Comparison of ENCODE assay signal across 24 mouse cellular contexts in the genomic region with DNA sequence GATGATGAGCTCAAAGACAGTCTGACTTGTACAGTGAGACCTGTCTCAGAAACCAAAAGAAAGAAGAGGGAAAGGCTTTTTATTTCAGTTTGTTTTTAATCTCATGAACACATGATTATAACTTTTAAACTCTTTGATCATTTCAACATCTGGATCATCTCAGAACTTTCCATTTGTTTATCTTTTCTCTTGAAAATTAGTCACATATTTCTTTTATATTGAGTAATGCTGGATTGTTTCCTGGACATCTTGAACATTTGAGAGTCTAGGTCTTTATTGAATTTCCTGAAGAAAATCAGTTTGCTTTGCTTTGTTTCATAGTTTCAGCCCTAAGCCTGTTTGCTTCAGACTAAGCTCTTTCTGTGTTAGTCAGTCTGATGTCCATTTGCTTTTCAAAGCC. TPM values are rescaled to one million over a fixed set of nuclear protein-coding genes. Genes with fewer than 3 reads are reported as not detected.
A peak's percentile ranks its signal among the peaks of the same experiment; 100 is the strongest.
DNase-seq lines count a peak whose midpoint lies in the region; ATAC-seq and TF ChIP-seq lines count a peak whose summit lies in the region.
"Had no signal": no experiment of that assay in that cellular context is flagged by ENCODE, and none has a peak within 500 bp of the region (broad histone marks: within the 10 kb centered on the region; RNA-seq: fewer than 3 reads in every experiment).

No protein-coding gene starts in this region.

- no peak for TF ChIP-seq POLR2A in CH12.LX (IDR thresholded peaks at IDR 0.05; ENCODE audit: low read depth, low read length)

- no peak overlapping the region for H3K9ac ChIP-seq in lung, embryonic 14.5 days
- peak overlapping the region; percentile 32; the same call in 1 of the 2 replicates for H3K9ac ChIP-seq in CH12.LX (ENCODE audit: insufficient read depth, low read depth)
- H3K9ac ChIP-seq in embryonic facial prominence, embryonic 15.5 days: no peak overlapping the region
- H3K9ac ChIP-seq in forebrain, postnatal 0 days: no peak overlapping the region
- H3K9ac ChIP-seq: liver, embryonic 13.5 days; midbrain, embryonic 12.5 days had no signal

- TF ChIP-seq EP300 in CH12.LX (IDR thresholded peaks at IDR 0.05; ENCODE audit: low read length): no peak

- H3K4me2 ChIP-seq in lung, embryonic 14.5 days: no peak overlapping the region
- peak overlapping the region; percentile 96 for H3K4me2 ChIP-seq in CH12.LX (ENCODE audit: insufficient read depth, low read depth, poor library complexity, severe bottlenecking)
- no peak overlapping the region for H3K4me2 ChIP-seq in embryonic facial prominence, embryonic 15.5 days (replicated peaks)
- H3K4me2 ChIP-seq in forebrain, postnatal 0 days (ENCODE audit: low read depth): no peak overlapping the region
- H3K4me2 ChIP-seq: liver, embryonic 13.5 days; midbrain, embryonic 12.5 days had no signal

- in situ Hi-C loops in CH12.LX (cut with MboI; ENCODE audit: low pct_ligation_motif_present, low pct_unique_long_range_greater_than_20kb, low sequenced_read_pairs): loop anchor here (5.0 kb wide), 1 partner anchor 36 kb away; no protein-coding TSS in a partner anchor

- TF ChIP-seq CTCF in gastrocnemius, adult 2 months (IDR thresholded peaks at IDR 0.05): no peak
- TF ChIP-seq CTCF in lung, embryonic 14.5 days (IDR thresholded peaks at IDR 0.05; ENCODE audit: low read depth): no peak
- no peak for TF ChIP-seq CTCF in CH12.LX (conservative IDR thresholded peaks at IDR 0.05 in 1 of 2, IDR thresholded peaks at IDR 0.05 in 1 of 2; ENCODE audit: low read depth in 2 of 2, low read length in 2 of 2)
- TF ChIP-seq CTCF in forebrain, postnatal 0 days (IDR thresholded peaks at IDR 0.05; ENCODE audit: low read depth): no peak

- ATAC-seq in lung, embryonic 14.5 days (ENCODE audit: insufficient read depth): no peak
- ATAC-seq in embryonic facial prominence, embryonic 15.5 days (ENCODE audit: insufficient number of reproducible peaks, low FRiP score, low TSS enrichment, low read depth): no peak
- ATAC-seq in forebrain, postnatal 0 days: no peak
- no peak for ATAC-seq in erythroid progenitor cell, adult 5-6 weeks (replicated peaks; ENCODE audit: low FRiP score, poor library complexity, severe bottlenecking)
- ATAC-seq: hindbrain, postnatal 0 days; intestine, postnatal 0 days had no signal

- H3K36me3 ChIP-seq in lung, embryonic 14.5 days (ENCODE audit: insufficient read depth): 0 out of 2 replicates have a peak, but pooled peaks cover 3% of the 10 kb centered on the region
- H3K36me3 ChIP-seq in CH12.LX (replicated peaks in 1 of 2; ENCODE audit: control insufficient read depth in 1 of 2, insufficient read depth in 1 of 2, low read length in 1 of 2): peaks cover 0 to 4% of the 10 kb centered on the region in 2 experiments
- peaks cover 4% of the 10 kb centered on the region; the same call in 1 of the 2 replicates for H3K36me3 ChIP-seq in embryonic facial prominence, embryonic 15.5 days
- no peaks in the 10 kb centered on the region for H3K36me3 ChIP-seq in forebrain, postnatal 0 days (ENCODE audit: insufficient read depth)
- H3K36me3 ChIP-seq: G1E; liver, embryonic 13.5 days; midbrain, embryonic 12.5 days had no signal

- no peaks in the 10 kb centered on the region for H3K27me3 ChIP-seq in lung, embryonic 14.5 days (ENCODE audit: insufficient read depth, low read length)
- H3K27me3 ChIP-seq in CH12.LX (replicated peaks): no peaks in the 10 kb centered on the region
- H3K27me3 ChIP-seq in embryonic facial prominence, embryonic 15.5 days: no peaks in the 10 kb centered on the region
- H3K27me3 ChIP-seq in forebrain, postnatal 0 days (ENCODE audit: insufficient read depth, low read length): no peaks in the 10 kb centered on the region
- H3K27me3 ChIP-seq: liver, embryonic 13.5 days; midbrain, embryonic 12.5 days had no signal

- intact Hi-C loops in gastrocnemius, adult 2 months (cut with DNase I): loop anchor here (5.0 kb wide), 1 partner anchor 36 kb away; no protein-coding TSS in a partner anchor
- intact Hi-C loops in gastrocnemius, postnatal 14 days (cut with DNase I; ENCODE audit: low total_unique reads): no loop called here

- H3K9me3 ChIP-seq in lung, embryonic 14.5 days (ENCODE audit: low read depth, low read length): no peaks in the 10 kb centered on the region
- H3K9me3 ChIP-seq in CH12.LX (replicated peaks; ENCODE audit: low read length): no peaks in the 10 kb centered on the region
- H3K9me3 ChIP-seq in embryonic facial prominence, embryonic 15.5 days (replicated peaks): no peaks in the 10 kb centered on the region
- no peaks in the 10 kb centered on the region for H3K9me3 ChIP-seq in forebrain, postnatal 0 days (ENCODE audit: low read length)
- H3K9me3 ChIP-seq: forebrain, embryonic 10.5 days; G1E; hindbrain, embryonic 10.5 days; liver, embryonic 13.5 days; midbrain, embryonic 12.5 days had no signal

- no peak for TF ChIP-seq RAD21 in CH12.LX (IDR thresholded peaks at IDR 0.05; ENCODE audit: low read depth, low read length)

- dilution Hi-C loops in CH12.LX (cut with MboI; ENCODE audit: extremely low pct_ligation_motif_present, extremely low pct_unique_long_range_greater_than_20kb, low sequenced_read_pairs): no loop called here

- H3K4me3 ChIP-seq in gastrocnemius, adult 2 months: no peak overlapping the region
- no peak overlapping the region for H3K4me3 ChIP-seq in lung, embryonic 14.5 days (ENCODE audit: low read depth, low read length)
- H3K4me3 ChIP-seq in CH12.LX (replicated peaks in 1 of 3; ENCODE audit: low read depth in 2 of 3, low read length in 2 of 3, poor library complexity in 1 of 3): no peak overlapping the region
- no peak overlapping the region for H3K4me3 ChIP-seq in embryonic facial prominence, embryonic 15.5 days (replicated peaks)
- H3K4me3 ChIP-seq in forebrain, postnatal 0 days (ENCODE audit: low read depth, low read length): no peak overlapping the region
- H3K4me3 ChIP-seq: forebrain, embryonic 10.5 days; hindbrain, embryonic 10.5 days; left cerebral cortex, adult 2 months; liver, embryonic 13.5 days; midbrain, embryonic 12.5 days had no signal

- peak overlapping the region; percentile 56 for H3K27ac ChIP-seq in gastrocnemius, adult 2 months
- H3K27ac ChIP-seq in lung, embryonic 14.5 days (ENCODE audit: low read depth): peak overlapping the region; percentile 73
- H3K27ac ChIP-seq in CH12.LX (ENCODE audit: insufficient read depth, low read depth): peak overlapping the region; percentile 50; the same call in 1 of the 2 replicates
- peak overlapping the region; percentile 73; the same call in 1 of the 2 replicates for H3K27ac ChIP-seq in embryonic facial prominence, embryonic 15.5 days (replicated peaks)
- H3K27ac ChIP-seq in forebrain, postnatal 0 days (ENCODE audit: low read depth, low read length): no peak overlapping the region
- H3K27ac ChIP-seq: forebrain, embryonic 10.5 days; hindbrain, embryonic 10.5 days; hindbrain, postnatal 0 days; left cerebral cortex, adult 2 months; liver, embryonic 13.5 days; midbrain, embryonic 12.5 days had no signal

- H3K79me2 ChIP-seq in CH12.LX (replicated peaks; ENCODE audit: control insufficient read depth, extremely low read depth, insufficient read depth, poor library complexity, severe bottlenecking): no peaks in the 10 kb centered on the region

- no peak for DNase-seq in gastrocnemius, adult 2 months
- DNase-seq in gastrocnemius, postnatal 14 days: no peak
- DNase-seq in lung, embryonic 14.5 days: peak; percentile 75
- no peak for DNase-seq in lung, postnatal 36 days
- no peak for DNase-seq in CH12.LX (ENCODE audit: extremely low read depth)
- no peak for DNase-seq in forebrain, postnatal 0 days
- DNase-seq: cerebellum, adult 2 months; cerebellum, postnatal 36 days; gastrocnemius, postnatal 10 days; kidney, postnatal 36 days; layer of hippocampus, adult 9-11 months; liver, embryonic 13.5 days; retina, postnatal 1 day; thymus, postnatal 4 days had no signal

- peaks cover 14% of the 10 kb centered on the region for H3K4me1 ChIP-seq in lung, embryonic 14.5 days (ENCODE audit: insufficient read depth)
- peaks cover 9 to 51% of the 10 kb centered on the region in 2 experiments for H3K4me1 ChIP-seq in CH12.LX (ENCODE audit: control insufficient read depth in 1 of 2, insufficient read depth in 2 of 2)
- H3K4me1 ChIP-seq in embryonic facial prominence, embryonic 15.5 days: peaks cover 17% of the 10 kb centered on the region
- H3K4me1 ChIP-seq in forebrain, postnatal 0 days (ENCODE audit: insufficient read depth): 0 out of 2 replicates have a peak, but pooled peaks cover 5% of the 10 kb centered on the region
- H3K4me1 ChIP-seq: forebrain, embryonic 10.5 days; hindbrain, embryonic 10.5 days had no signal

RNA-seq across cellular contexts. Expression of gene Ubtd2, which starts 33.2 kb away (rescaled TPM):
- total RNA-seq in gastrocnemius, adult 2 months (2021): 10 to 100 TPM in 1 of 2 experiments, 1 to 10 TPM in 1; 9.3 to 12.1 TPM
- 10 to 100 TPM; 18.9 to 21.4 TPM for total RNA-seq in gastrocnemius, postnatal 14 days (2021)
- 57.3 and 65.4 TPM in 2 replicates for polyA plus RNA-seq in lung, embryonic 14.5 days (2014; fragmentation: Nextera tagmentation; extraction: Ambion mirVana)
- total RNA-seq in CH12.LX (2012; rRNA removed) (10.3 and 13.4 TPM in 2 replicates), CH12.LX (2014; rRNA removed) (17.8 and 21.4 TPM in 2 replicates)
- 17.4 and 18.2 TPM in 2 replicates for polyA plus RNA-seq in CH12.LX (2012; ENCODE audit: insufficient read length, low read depth)
- 74.5 and 75.1 TPM in 2 replicates for polyA plus RNA-seq in embryonic facial prominence, embryonic 15.5 days (2015; fragmentation: Nextera tagmentation; extraction: Ambion mirVana)
- 56.1 and 72.0 TPM in 2 replicates for total RNA-seq in forebrain, postnatal 0 days (2014; rRNA removed)
- polyA plus RNA-seq in forebrain, postnatal 0 days (2015; fragmentation: Nextera tagmentation; extraction: Ambion mirVana): 36.0 and 41.6 TPM in 2 replicates
- total RNA-seq in erythroid progenitor cell, adult 5-6 weeks (2015; ENCODE audit: low replicate concordance): not detected in 2 replicates
- 0.26 TPM in 1 of 2 replicates, not detected in the other for total RNA-seq in erythroid progenitor cell, adult 5-6 weeks (2017; ENCODE audit: low replicate concordance)

RNA-seq across cellular contexts. Expression of gene Efcab9, which starts 43.5 kb away (rescaled TPM):
- total RNA-seq in gastrocnemius, adult 2 months (2021): 1 to 10 TPM; 1.0 to 2.0 TPM
- under 1 TPM; 0.47 to 0.70 TPM for total RNA-seq in gastrocnemius, postnatal 14 days (2021)
- polyA plus RNA-seq in lung, embryonic 14.5 days (2014; fragmentation: Nextera tagmentation; extraction: Ambion mirVana): 0.37 TPM in 1 of 2 replicates, not detected in the other
- total RNA-seq in CH12.LX (2012; rRNA removed): 0.25 TPM in 1 of 2 replicates, not detected in the other
- not detected in 2 replicates for total RNA-seq in CH12.LX (2014; rRNA removed)
- polyA plus RNA-seq in CH12.LX (2012; ENCODE audit: insufficient read length, low read depth): 1.1 and 1.5 TPM in 2 replicates
- polyA plus RNA-seq in embryonic facial prominence, embryonic 15.5 days (2015; fragmentation: Nextera tagmentation; extraction: Ambion mirVana): 0.29 TPM in 1 of 2 replicates, not detected in the other
- total RNA-seq in forebrain, postnatal 0 days (2014; rRNA removed): not detected in 2 replicates
- polyA plus RNA-seq in forebrain, postnatal 0 days (2015; fragmentation: Nextera tagmentation; extraction: Ambion mirVana): 0.22 TPM in 1 of 2 replicates, not detected in the other
- not detected in 2 replicates for total RNA-seq in erythroid progenitor cell, adult 5-6 weeks (2015; ENCODE audit: low replicate concordance)
- total RNA-seq in erythroid progenitor cell, adult 5-6 weeks (2017; ENCODE audit: low replicate concordance): not detected in 2 replicates
- total RNA-seq: hindbrain, postnatal 0 days had no signal
- polyA plus RNA-seq: G1E; hindbrain, embryonic 10.5 days; hindbrain, postnatal 0 days; limb, embryonic 11.5 days had no signal

RNA-seq across cellular contexts. Expression of gene Stk10, which starts 44.8 kb away (rescaled TPM):
- 1 to 10 TPM; 1.9 to 3.8 TPM for total RNA-seq in gastrocnemius, adult 2 months (2021)
- total RNA-seq in gastrocnemius, postnatal 14 days (2021): 1 to 10 TPM; 4.9 to 6.9 TPM
- 1.9 and 2.0 TPM in 2 replicates for polyA plus RNA-seq in lung, embryonic 14.5 days (2014; fragmentation: Nextera tagmentation; extraction: Ambion mirVana)
- total RNA-seq in CH12.LX (2012; rRNA removed) (18.6 and 23.2 TPM in 2 replicates), CH12.LX (2014; rRNA removed) (19.2 and 20.0 TPM in 2 replicates)
- polyA plus RNA-seq in CH12.LX (2012; ENCODE audit: insufficient read length, low read depth): 37.4 and 40.3 TPM in 2 replicates
- polyA plus RNA-seq in embryonic facial prominence, embryonic 15.5 days (2015; fragmentation: Nextera tagmentation; extraction: Ambion mirVana): 3.5 and 3.7 TPM in 2 replicates
- 2.0 and 2.3 TPM in 2 replicates for total RNA-seq in forebrain, postnatal 0 days (2014; rRNA removed)
- 0.90 and 0.97 TPM in 2 replicates for polyA plus RNA-seq in forebrain, postnatal 0 days (2015; fragmentation: Nextera tagmentation; extraction: Ambion mirVana)
- 14.3 and 15.1 TPM in 2 replicates for total RNA-seq in erythroid progenitor cell, adult 5-6 weeks (2015; ENCODE audit: low replicate concordance)
- 8.3 and 10.0 TPM in 2 replicates for total RNA-seq in erythroid progenitor cell, adult 5-6 weeks (2017; ENCODE audit: low replicate concordance)

Comparison
In these comparisons a context has a peak if more than half of its experiments do, and no peak if none do; other contexts are left out.
1. RNA of gene Ubtd2, which starts 33.2 kb away (total RNA-seq): 56.1 to 72.0 TPM in forebrain, postnatal 0 days, 18.9 to 21.4 TPM in gastrocnemius, postnatal 14 days, 10.3 to 21.4 TPM in CH12.LX and 9.3 to 12.1 TPM in gastrocnemius, adult 2 months; 0.26 TPM in erythroid progenitor cell, adult 5-6 weeks; every median in the first group is over 4 times any median in the second.